Mouse (Mus musculus) embryonic fibroblast, embryonic 13.5 days (primary cell): ENCODE measurements around the gene Tmco2.

Experiments
- CTCF ChIP-seq: IDR thresholded peaks from 2 replicates; pipeline ENCODE4 v1.5.1; 2011; ENCODE audit warnings: mild to moderate bottlenecking, control low read depth, low read length, moderate library complexity, borderline replicate concordance; ENCODE audit not compliant: insufficient read depth
- POLR2A ChIP-seq: IDR thresholded peaks from 2 replicates; pipeline ENCODE4 v1.6.1; 2011; ENCODE audit warnings: low read depth, mild to moderate bottlenecking, control low read depth, low read length, moderate library complexity

DNA sequence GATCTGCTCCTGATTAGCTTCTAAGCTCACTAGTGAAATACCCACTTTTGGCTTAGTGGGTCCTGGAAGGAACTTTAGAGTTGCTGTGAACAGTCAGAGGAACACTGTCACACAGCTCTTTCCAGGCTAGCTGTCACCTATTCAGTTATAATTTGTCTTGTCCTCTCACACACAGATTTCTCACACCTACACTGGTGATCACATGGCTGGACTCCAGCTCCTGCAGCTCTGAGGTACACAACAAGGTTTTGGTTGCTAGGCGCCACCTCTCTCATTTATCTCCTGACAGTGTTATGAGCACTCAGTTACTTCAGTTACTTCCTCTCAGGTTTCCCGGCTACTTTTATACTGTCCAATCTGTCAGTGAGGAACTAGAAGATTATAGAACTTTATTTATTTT is 43.7 kb downstream of the Tmco2 start:
- no peak for TF ChIP-seq POLR2A
- TF ChIP-seq CTCF: no peak
